Mouse (Mus musculus) retina, embryonic 14.5 days (tissue): ENCODE results near the gene Ldlrad1.

ENCODE experiments used
- DNase-seq: peaks from one replicate; pipeline ENCODE4 v3.0.0-alpha.2; 2015; ENCODE audit warnings: low spot score

Gene Ldlrad1

DNA sequence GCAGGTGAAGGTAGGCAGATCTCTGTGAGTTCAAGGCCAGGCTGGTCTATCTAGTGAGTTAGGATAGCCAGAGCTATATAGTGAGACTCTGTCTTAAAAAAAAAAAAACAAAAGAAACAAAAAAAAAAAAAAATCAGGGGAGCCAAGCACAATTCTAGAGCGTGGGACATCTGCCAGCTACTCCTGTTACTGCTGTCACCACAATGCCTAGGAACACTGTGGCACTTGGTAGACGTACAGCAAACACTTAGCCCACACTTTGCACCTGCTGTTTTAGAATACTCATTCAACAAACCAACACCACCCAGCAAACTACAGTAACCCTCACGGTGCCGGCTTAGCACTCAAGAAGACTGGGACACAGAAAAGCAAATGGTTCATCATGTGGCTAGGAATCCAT is 2.5 kb downstream of the Ldlrad1 start:
- DNase-seq = no peak

DNA sequence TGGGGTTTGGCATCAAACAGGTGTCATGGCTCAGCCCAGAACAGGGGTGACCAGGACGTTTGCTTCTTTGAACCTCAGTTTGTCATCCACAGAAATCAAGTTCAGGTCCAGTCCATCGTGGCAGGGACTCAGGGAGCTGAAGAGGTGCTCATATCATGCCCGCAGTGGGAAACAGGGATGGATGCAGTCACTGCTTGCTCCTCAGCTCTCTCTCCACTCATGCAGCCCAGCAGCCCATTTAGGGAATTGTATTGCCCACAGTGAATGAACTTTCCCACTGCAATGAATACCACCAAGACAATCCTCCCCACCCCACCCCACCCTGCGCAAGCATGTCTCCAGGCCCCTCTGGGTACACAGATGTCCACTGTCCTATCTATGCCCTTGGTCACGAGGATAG is 3.0 kb downstream of the Ldlrad1 start:
- DNase-seq = no peak

GRCm38 (mm10) chr4:107213279-107214011 is 4.5 kb downstream of the Ldlrad1 start:
- no peak for DNase-seq

- no peak for DNase-seq
Measured at GRCm38 (mm10) chr4:107217574-107217973, 8.6 kb downstream of the Ldlrad1 start.

DNA sequence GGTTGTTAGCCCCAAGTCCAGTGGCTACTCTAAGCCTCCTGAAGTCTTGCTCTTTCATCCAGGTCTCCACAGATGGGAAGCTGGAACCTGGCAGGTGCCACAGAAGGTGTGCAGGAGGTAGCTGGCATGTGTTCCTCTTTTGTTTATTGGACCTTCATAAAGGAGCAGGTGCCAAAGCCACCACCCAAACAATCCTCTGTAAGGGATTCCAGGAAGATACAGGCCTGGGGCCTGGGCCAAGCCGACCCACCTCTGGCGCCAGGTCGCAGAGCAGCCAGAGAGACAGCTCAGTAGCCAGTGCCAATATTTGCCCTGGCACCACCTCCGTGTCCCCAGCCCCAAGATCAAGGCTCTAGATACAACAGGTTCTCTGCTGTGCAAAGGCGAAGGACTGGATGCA is 12.5 kb downstream of the Ldlrad1 start:
- DNase-seq = no peak

- DNase-seq = no peak
Measured at GRCm38 (mm10) chr4:107223225-107224204, 14.5 kb downstream of the Ldlrad1 start.

- no peak for DNase-seq
Measured at GRCm38 (mm10) chr4:107226313-107226712, 17.3 kb downstream of the Ldlrad1 start.

- DNase-seq = no peak
Measured at GRCm38 (mm10) chr4:107232219-107232618, 23.2 kb downstream of the Ldlrad1 start.

GRCm38 (mm10) chr4:107238253-107238652 is 29.3 kb downstream of the Ldlrad1 start:
- DNase-seq = no peak

DNA sequence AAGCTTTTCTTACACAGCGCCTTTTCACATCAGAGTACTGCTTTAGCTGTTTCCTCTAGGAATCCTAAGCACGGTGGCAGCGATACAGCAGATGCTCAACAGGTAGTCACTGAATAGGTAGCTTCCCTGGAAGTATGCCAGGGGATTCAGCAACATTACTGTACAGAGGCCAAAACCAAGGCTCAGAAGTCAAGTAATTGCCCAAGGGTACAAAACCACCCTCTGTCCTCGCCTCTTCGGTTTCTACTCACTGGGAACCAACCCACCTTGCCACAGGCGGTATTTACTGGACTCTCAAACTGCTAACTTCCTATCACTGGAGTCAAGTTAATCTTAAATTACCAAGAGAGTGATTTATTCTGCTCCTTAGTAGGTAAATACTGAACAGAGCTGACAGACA is 31.2 kb downstream of the Ldlrad1 start:
- no peak for DNase-seq

DNA sequence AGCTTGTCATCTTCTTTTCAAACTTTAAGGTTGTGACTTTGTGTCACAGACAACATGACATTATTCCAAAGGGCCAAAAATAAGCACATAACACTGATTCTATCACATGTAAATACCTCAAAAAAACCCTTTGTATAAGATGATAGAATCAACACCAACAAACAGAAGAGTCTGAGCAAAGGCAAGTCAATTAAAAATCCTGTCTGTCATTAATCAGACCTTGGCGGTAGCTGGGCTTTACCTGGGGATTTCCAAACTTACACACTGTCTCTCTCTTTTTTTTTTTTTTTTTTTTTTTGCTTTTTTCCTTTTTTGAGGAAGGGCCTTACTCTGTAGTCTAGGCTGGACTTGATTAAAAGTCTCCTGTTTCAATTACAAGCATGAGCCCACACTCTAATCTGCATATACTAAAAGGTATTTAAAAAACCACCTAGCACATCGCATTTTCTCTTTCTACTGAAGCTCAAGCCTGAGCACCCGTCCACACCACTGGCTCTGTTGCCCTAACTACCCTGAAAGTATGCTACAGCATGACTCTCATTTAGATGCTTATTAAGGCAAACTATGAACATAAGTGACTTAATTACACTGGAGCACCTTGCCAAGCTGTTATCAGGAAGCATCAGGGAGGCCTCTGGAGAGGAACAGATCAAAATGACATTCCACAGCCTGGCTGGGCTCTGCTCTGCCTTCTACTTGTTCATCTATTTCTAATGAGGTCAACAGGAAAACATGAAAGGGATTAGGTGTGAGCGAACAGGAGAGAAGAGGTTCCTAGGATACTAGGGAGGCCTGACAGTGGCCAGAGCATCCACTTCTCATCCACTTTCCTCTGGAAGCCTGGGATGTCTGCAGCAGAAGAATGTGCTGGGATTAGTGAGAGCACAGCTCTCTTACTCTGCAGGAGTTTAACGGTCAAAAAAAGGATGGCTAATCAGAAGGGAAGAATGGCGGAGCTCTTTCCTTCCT is 34.7 kb downstream of the Ldlrad1 start:
- DNase-seq = no peak

GRCm38 (mm10) chr4:107245368-107245767 is 36.4 kb downstream of the Ldlrad1 start:
- DNase-seq = no peak

- no peak for DNase-seq
Measured at GRCm38 (mm10) chr4:107246040-107246439, 37.1 kb downstream of the Ldlrad1 start.

- no peak for DNase-seq
Measured at GRCm38 (mm10) chr4:107247110-107247509, 38.1 kb downstream of the Ldlrad1 start.

GRCm38 (mm10) chr4:107248061-107248460 is 39.1 kb downstream of the Ldlrad1 start:
- DNase-seq = no peak

- no peak for DNase-seq
Measured at GRCm38 (mm10) chr4:107249471-107249870, 40.5 kb downstream of the Ldlrad1 start.

- DNase-seq = peak; percentile 86
Measured at GRCm38 (mm10) chr4:107250494-107250893, 41.5 kb downstream of the Ldlrad1 start.

DNA sequence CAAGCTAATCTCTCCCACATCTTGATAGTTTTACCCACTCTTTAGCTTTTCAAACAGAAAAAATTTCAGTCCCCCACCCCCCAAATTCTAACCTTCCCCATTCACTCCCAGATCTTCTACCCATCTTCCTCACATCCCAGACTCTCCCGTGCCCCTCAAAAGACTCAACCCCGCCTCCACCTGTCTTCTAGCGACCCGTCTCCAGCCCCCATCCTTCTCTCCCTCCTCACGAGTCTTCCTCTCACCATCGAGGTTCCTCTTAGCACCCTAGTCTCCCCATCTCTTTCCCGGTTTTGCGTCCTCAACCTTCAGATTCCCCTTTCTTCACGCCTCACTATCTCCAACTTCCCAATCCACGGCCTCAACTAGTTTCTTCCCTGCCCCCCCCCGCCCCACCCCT is 43.5 kb downstream of the Ldlrad1 start:
- peak; percentile 18 for DNase-seq

DNA sequence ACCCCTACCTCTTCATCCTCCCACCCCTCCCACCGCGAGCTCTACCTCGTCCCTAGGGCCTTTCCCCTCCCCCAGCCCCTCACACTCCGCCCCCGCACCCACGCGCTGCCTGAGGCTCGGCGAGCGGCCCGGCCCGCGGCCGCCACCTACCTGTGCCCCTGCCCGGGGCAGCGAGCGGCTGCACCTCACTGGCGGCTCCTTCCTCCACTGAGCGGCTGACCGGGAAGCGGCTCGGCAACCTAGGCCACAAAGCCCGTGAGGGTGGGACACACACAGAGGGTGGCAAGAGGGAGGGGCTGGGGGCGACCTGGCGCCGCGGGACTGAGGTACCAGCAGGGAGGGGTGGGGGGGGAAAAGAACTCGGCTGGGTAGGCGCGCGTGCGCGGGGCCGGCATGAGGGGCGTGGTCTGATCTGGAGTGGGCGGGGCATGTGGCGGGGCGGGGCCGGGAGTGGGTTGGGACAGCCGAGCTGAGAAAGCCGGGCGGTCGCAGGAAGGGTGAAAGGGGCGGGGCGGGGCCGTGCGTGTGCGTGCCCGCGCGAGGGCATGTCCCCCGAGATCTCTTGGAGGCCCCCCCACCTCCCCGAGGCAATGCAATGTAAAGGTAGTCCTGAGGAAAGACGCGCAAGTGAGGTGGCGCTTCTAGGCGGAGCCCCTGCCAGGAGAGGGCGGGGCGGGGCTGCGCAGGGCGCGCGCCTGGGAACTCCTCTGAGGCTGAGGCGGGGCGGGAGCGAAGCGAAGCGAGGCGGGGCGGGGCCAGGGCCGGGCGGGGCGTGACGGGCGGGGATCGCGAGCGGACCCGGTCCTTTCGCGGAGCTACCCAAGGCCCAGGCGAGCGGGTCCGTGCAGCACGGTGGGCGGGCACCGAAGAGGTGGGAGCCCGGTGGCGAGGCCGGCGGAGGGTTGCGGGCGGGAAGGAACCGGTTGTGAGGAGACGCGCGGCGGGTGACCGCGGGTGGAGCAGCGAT is 44.4 kb downstream of the Ldlrad1 start, which contains the start of the genes Lrrc42 and Hspb11:
TSS of gene Lrrc42 (minus strand) at position 408 of the 967 bp plus-strand sequence.
TSS of gene Hspb11 (plus strand) at position 469 of the 967 bp plus-strand sequence.
- peak; percentile 96 for DNase-seq

DNA sequence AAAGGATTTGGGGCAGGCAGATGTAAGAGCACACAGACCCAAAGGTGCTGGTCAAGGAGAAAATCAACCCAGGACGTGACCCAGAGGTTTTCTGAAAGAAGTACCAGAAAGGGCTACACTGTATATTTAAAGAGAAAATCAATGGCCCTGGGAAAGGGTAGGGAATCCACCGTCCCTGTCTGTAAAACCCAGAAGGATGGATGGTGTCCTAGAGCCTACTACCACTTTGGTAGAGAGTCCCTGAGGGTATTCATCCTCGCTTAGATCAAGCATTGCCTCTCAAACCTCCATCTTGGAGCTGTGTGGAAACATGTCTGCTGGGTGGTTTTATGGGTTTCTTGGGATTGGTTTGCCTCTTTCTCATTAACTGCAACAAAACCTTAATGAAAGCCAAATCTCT is 45.4 kb downstream of the Ldlrad1 start:
- peak; percentile 44 for DNase-seq
